Mouse (Mus musculus): Measurements from ENCODE around the gene Peg10. TPM values are rescaled to one million over a fixed set of nuclear protein-coding genes. Genes with fewer than 3 reads are reported as not detected.

The Peg10 gene
- polyA plus RNA-seq (2012; rRNA removed) = 13.7 and 14.6 TPM in 2 replicates

DNA sequence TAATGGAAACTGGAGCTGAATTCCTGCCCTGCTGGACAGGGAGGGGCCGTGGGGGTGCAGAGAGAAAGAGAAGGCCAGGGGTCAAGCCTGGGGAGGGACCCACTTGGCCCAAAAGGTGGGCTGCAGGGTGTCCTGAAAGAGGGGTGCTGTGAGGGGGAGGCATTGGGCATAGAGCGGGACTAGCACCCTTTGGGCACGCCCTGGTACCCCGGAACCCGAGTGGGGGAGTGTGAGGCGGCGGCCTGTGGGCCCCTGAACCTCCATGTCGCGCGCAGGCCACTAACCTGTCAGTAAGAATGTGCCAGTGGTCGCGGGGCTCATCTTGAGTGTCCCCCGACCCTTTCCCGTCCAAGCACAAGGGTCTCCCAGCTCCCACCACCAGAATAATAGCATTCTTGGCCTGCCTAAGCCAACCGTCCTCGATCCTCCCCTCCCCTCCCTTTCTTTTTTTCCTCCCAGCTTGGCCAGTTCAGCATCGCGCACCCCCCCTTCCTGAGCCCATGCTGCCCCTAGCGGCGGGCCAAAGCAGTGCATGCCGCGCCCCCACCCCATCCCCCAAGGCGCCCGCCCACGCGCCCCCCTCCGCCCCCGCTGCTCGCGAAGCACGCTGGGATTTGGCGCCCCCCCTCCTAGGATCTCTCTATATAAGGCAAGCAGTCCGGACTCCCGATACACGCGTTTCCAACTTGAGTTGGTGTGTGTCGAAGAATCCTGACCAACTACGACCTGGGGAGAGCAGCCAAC is at the start of gene Peg10, which contains the start of gene Sgce:
Peg10 (plus strand) TSS at position 611 of the 744 bp plus-strand sequence.
Sgce (minus strand) TSS at position 512 of the 744 bp plus-strand sequence.

Other genes with a start within 250 kb of the Peg10 start
- gene Col1a2, start 242.5 kb upstream of the Peg10 start, polyA plus RNA-seq (2012; rRNA removed) = 12.4 and 27.8 TPM in 2 replicates
- 7.6 and 9.0 TPM in 2 replicates for gene Casd1, start 146.5 kb upstream of the Peg10 start, polyA plus RNA-seq (2012; rRNA removed)
- 8.5 and 9.8 TPM in 2 replicates for gene Sgce, start 99 bp upstream of the Peg10 start, polyA plus RNA-seq (2012; rRNA removed)
- 3.3 and 3.5 TPM in 2 replicates for gene Ppp1r9a, start 155.6 kb downstream of the Peg10 start, polyA plus RNA-seq (2012; rRNA removed)

Measured in liver, embryonic 14 days (tissue).